Mouse (Mus musculus) liver, postnatal 0 days (tissue): ENCODE data around the gene Doc2g. TPM values are rescaled to one million over a fixed set of nuclear protein-coding genes. Genes with fewer than 3 reads are reported as not detected.
"Not testable (repeated sequence)": the region's sequence is repeated elsewhere in the genome, so short reads cannot be mapped to it uniquely, and the experiment has no call there.

Source experiments
- ATAC-seq: fragments of 200-750 bp; cut with Nextera tagmentation; 2 replicates; pipeline ENCODE4 v1.8.0; 2017; ENCODE audit warnings: mild to moderate bottlenecking, moderate library complexity
- DNase-seq: peaks from one replicate; pipeline ENCODE4 v3.0.0-alpha.2; 2016
- H3K27ac ChIP-seq: fragments of 300-500 bp; sonication (generic); 2 replicates; pipeline ENCODE4 v1.5.1; 2014; ENCODE audit warnings: antibody characterized with exemption, moderate library complexity, mild to moderate bottlenecking, low read depth
- H3K27me3 ChIP-seq: fragments of 300-500 bp; sonication (generic); 2 replicates; pipeline ENCODE4 v1.6.1; 2014; ENCODE audit warnings: low read length, control low read depth, mixed read lengths; ENCODE audit not compliant: insufficient read depth
- H3K36me3 ChIP-seq: fragments of 300-500 bp; sonication (generic); replicated peaks from 2 replicates; pipeline ENCODE4 v1.6.1; 2014; ENCODE audit warnings: mild to moderate bottlenecking, control low read depth, low read length, moderate library complexity, mixed read lengths; ENCODE audit not compliant: insufficient read depth
- H3K4me1 ChIP-seq: fragments of 300-500 bp; sonication (generic); 2 replicates; pipeline ENCODE4 v1.6.1; 2014; ENCODE audit warnings: antibody characterized with exemption, mild to moderate bottlenecking, control low read depth; ENCODE audit not compliant: insufficient read depth
- H3K4me2 ChIP-seq: fragments of 300-500 bp; sonication (generic); 2 replicates; pipeline ENCODE4 v1.6.1; 2014; ENCODE audit warnings: low read depth, mild to moderate bottlenecking, low read length, moderate library complexity, mixed read lengths
- H3K4me3 ChIP-seq: fragments of 300-500 bp; sonication (generic); 2 replicates; pipeline ENCODE4 v1.5.1; 2014; ENCODE audit warnings: low read depth, low read length
- H3K9ac ChIP-seq: fragments of 300-500 bp; sonication (generic); replicated peaks from 2 replicates; pipeline ENCODE4 v1.6.1; 2014; ENCODE audit warnings: mild to moderate bottlenecking, moderate library complexity
- H3K9me3 ChIP-seq: fragments of 300-500 bp; sonication (generic); 2 replicates; pipeline ENCODE4 v1.6.1; 2016; ENCODE audit warnings: mild to moderate bottlenecking, control low read depth, low read length, mixed read lengths
- CTCF ChIP-seq: sonication (generic); IDR thresholded peaks from 2 replicates; pipeline ENCODE4 v1.5.1; 2016; ENCODE audit warnings: antibody characterized with exemption, low read depth
- EP300 ChIP-seq: IDR thresholded peaks from 2 replicates; pipeline ENCODE4 v1.6.1; 2016; ENCODE audit warnings: antibody characterized with exemption, low read depth, mild to moderate bottlenecking
- WGBS: fragments of 180-500 bp; shearing (Covaris S2); extraction: QIAGEN DNeasy Blood & Tissue Kit; methylation state at CpG from one replicate; pipeline ENCODE4 v1.1.7; 2014; ENCODE audit not compliant: insufficient replicate concordance; 5-methylcytosine and 5-hydroxymethylcytosine counted together
- polyA plus RNA-seq: library from polyadenylated mRNA; unstranded; fragments of >200 nt; fragmentation: Nextera tagmentation; extraction: Ambion mirVana; gene quantifications from 2 replicates; pipeline ENCODE4 v1.2.1, GENCODE M21; 2015

Gene Doc2g
- polyA plus RNA-seq, 1 experiment from 2014 or later, result 0.74 TPM

DNA sequence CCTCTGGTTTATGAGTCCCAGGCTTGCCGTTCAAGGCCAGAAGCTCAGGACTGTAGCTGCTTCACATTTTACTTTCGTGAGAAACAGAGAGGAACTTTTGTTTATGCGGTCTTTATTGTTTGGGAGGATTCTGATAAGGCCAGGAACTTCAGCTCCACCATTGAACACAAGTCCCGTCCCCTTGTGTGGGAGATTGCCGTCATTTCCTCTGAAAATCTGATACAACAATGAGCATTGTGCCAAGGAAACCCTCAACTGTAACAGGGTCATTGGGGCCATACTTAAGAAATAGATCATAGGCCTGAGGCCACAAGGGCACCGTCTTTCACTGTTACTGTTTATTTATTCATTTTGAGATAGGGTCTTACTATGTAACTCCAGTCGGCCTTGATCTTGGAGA is 20.1 kb downstream of the Doc2g start:
- 65% methylated on average over 7 of the region's 7 CpGs for WGBS
- Histone ChIP-seq H3K9ac (no peak overlapping the region), H3K4me2 (no peak overlapping the region), H3K27ac (no peak overlapping the region), H3K4me3 (no peak overlapping the region), H3K27me3 (no peaks in the 10 kb centered on the region), H3K9me3 (no peaks in the 10 kb centered on the region), H3K36me3 (no peaks in the 10 kb centered on the region), H3K4me1 (peaks cover 12% of the 10 kb centered on the region)
- TF ChIP-seq EP300 (no peak), CTCF (no peak)
- DNase-seq (no peak), ATAC-seq (no peak)

DNA sequence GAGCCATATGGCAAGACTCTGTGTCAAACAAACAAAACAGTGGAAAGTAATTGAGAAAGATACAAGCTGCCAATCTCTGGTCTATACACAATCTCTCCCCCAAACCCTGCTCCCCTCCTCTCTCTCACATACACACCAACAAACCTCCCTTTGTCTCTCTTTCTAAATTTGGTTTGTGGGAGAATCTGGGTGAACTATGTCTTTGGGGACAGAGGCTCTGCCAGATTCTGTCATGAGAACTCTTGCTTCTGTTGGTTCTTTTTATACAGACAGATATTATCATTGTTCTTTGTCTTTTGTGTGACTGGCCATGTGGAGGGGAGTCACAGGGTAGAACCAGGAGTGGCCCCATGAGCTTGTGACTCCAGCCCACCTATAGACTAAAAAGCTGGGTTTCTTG is 24.5 kb downstream of the Doc2g start:
- DNase-seq, result no peak
- H3K36me3 ChIP-seq, result no peaks in the 10 kb centered on the region
- H3K4me3 ChIP-seq, result no peak overlapping the region
- no peak overlapping the region for H3K9ac ChIP-seq
- no peaks in the 10 kb centered on the region for H3K4me1 ChIP-seq
- no peak overlapping the region for H3K4me2 ChIP-seq
- H3K27ac ChIP-seq, result no peak overlapping the region
- no peak for TF ChIP-seq EP300
- no peak for TF ChIP-seq CTCF
- H3K27me3 ChIP-seq, result no peaks in the 10 kb centered on the region
- H3K9me3 ChIP-seq, result no peaks in the 10 kb centered on the region
- ATAC-seq, result no peak

GRCm38 (mm10) chr19:4032668-4033067 is 29.6 kb downstream of the Doc2g start:
- H3K36me3 ChIP-seq, result no peaks in the 10 kb centered on the region
- no peak overlapping the region for H3K9ac ChIP-seq
- no peak overlapping the region for H3K4me3 ChIP-seq

DNA sequence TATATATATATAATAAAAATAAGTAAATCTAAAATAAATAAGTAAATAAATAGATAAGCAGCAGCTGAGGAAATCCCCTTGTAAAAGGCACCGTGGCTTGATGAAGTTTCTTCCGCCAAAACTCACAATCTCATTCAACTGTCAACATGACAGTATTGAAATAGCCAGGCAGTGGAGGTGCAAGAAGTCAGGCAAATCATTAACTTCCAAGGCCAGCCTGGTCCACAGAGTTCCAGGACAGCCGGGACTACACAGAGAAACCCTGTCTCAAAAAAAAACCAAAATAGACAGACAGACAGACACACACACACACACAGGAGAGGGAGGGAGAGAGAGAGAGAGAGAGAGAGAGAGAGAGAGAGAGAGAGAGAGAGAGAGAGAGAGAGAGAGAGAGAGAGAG is 30.2 kb downstream of the Doc2g start:
- Histone ChIP-seq H3K4me1 (peaks cover 15% of the 10 kb centered on the region), H3K4me3 (no peak overlapping the region), H3K36me3 (no peaks in the 10 kb centered on the region), H3K9me3 (no peaks in the 10 kb centered on the region), H3K9ac (no peak overlapping the region), H3K27me3 (no peaks in the 10 kb centered on the region), H3K4me2 (no peak overlapping the region), H3K27ac (peak overlapping the region; percentile 75; the same call in 1 of the 2 replicates)
- ATAC-seq (peak; percentile 67), DNase-seq (peak; percentile 46)
- 49% methylated on average over 3 of the region's 3 CpGs for WGBS
- TF ChIP-seq CTCF (no peak), EP300 (no peak)

More at GRCm38 (mm10) chr19:4032668-4033067, 29.6 kb downstream of the Doc2g start:
- Histone ChIP-seq H3K4me1 (peaks cover 15% of the 10 kb centered on the region), H3K27ac (peak overlapping the region; percentile 75; the same call in 1 of the 2 replicates), H3K27me3 (no peaks in the 10 kb centered on the region), H3K9me3 (no peaks in the 10 kb centered on the region), H3K4me2 (no peak overlapping the region)
- ATAC-seq (no peak), DNase-seq (no peak)
- 62% methylated on average over 7 of the region's 7 CpGs for WGBS
- TF ChIP-seq CTCF (no peak), EP300 (no peak)

- Histone ChIP-seq H3K27ac (peak overlapping the region; percentile 75; the same call in 1 of the 2 replicates), H3K4me2 (no peak overlapping the region), H3K4me3 (no peak overlapping the region), H3K9ac (no peak overlapping the region), H3K27me3 (no peaks in the 10 kb centered on the region), H3K36me3 (no peaks in the 10 kb centered on the region), H3K4me1 (peaks cover 15% of the 10 kb centered on the region), H3K9me3 (no peaks in the 10 kb centered on the region)
- WGBS, result 51% methylated on average over 5 of the region's 5 CpGs
- ATAC-seq (no peak), DNase-seq (no peak)
- no peak for TF ChIP-seq CTCF
- TF ChIP-seq EP300, result no peak
These were observed 30.6 kb downstream of the Doc2g start for GRCm38 (mm10) chr19:4033742-4034141.

GRCm38 (mm10) chr19:4036327-4037045 is 33.4 kb downstream of the Doc2g start:
- H3K27me3 ChIP-seq, result no peaks in the 10 kb centered on the region
- peak overlapping the region; percentile 24; the same call in 1 of the 2 replicates for H3K4me3 ChIP-seq
- no peak for DNase-seq
- peak; percentile 58 for ATAC-seq
- H3K9me3 ChIP-seq, result no peaks in the 10 kb centered on the region
- peaks cover 15% of the 10 kb centered on the region for H3K4me1 ChIP-seq
- no peak overlapping the region; the same call in 1 of the 2 replicates for H3K9ac ChIP-seq
- peak overlapping the region; percentile 50 for H3K4me2 ChIP-seq
- WGBS, result 48% methylated on average over 12 of the region's 12 CpGs
- H3K27ac ChIP-seq, result peak overlapping the region; percentile 39; the same call in 1 of the 2 replicates
- TF ChIP-seq EP300 (no peak), CTCF (no peak)
- no peaks in the 10 kb centered on the region for H3K36me3 ChIP-seq

GRCm38 (mm10) chr19:4037154-4037787 is 34.2 kb downstream of the Doc2g start:
- H3K4me3 ChIP-seq, result peak overlapping the region; percentile 69
- H3K27ac ChIP-seq, result peak overlapping the region; percentile 80
- not testable (repeated sequence) for H3K9me3 ChIP-seq, DNase-seq, H3K27me3 ChIP-seq, H3K36me3 ChIP-seq
- WGBS, result 24% methylated on average over 7 of the region's 8 CpGs
- peak overlapping the region; percentile 81 for H3K9ac ChIP-seq
- peak; percentile 14; the same call in 1 of the 2 replicates for ATAC-seq
- H3K4me2 ChIP-seq, result peak overlapping the region; percentile 87
- H3K4me1 ChIP-seq, result peaks cover 15% of the 10 kb centered on the region
